Mouse (Mus musculus): ENCODE data around the gene Kdm4b. TPM values are rescaled to one million over a fixed set of nuclear protein-coding genes. Genes with fewer than 3 reads are reported as not detected.

Kdm4b gene
- polyA plus RNA-seq, 1 experiment from 2014 or later = 25.9 TPM

- peak overlapping the region; percentile 88 for H3K4me3 ChIP-seq
- WGBS = 23% methylated on average over 13 of the region's 13 CpGs
- peak overlapping the region; percentile 88 for H3K27ac ChIP-seq (replicated peaks)
- no peaks in the 10 kb centered on the region for H3K27me3 ChIP-seq (replicated peaks)
- H3K4me2 ChIP-seq = peak overlapping the region; percentile 100
- H3K36me3 ChIP-seq = peaks cover 20% of the 10 kb centered on the region
- peaks cover 48% of the 10 kb centered on the region for H3K4me1 ChIP-seq
- no peaks in the 10 kb centered on the region for H3K9me3 ChIP-seq
- peak overlapping the region; percentile 91 for H3K9ac ChIP-seq
- 0 out of 2 replicates have a peak, but pooled peaks have one; percentile 3 for ATAC-seq (ENCODE audit: extremely low read depth, insufficient number of reproducible peaks, low FRiP score, low TSS enrichment)
Observed at GRCm38 (mm10) chr17:56302363-56302996, 23.4 kb upstream of the Kdm4b start.

- peak; percentile 67 for ATAC-seq (ENCODE audit: extremely low read depth, insufficient number of reproducible peaks, low FRiP score, low TSS enrichment)
- WGBS = under 1% methylated on average over 43 of the region's 43 CpGs
Observed at GRCm38 (mm10) chr17:56303160-56303846, 22.6 kb upstream of the Kdm4b start, which contains the start of gene Uhrf1. Gene Uhrf1, plus strand, starts transcription at chr17:56303321.

GRCm38 (mm10) chr17:56303847-56304586 lies 21.8 kb upstream of the Kdm4b start:
- under 1% methylated on average over 68 of the region's 68 CpGs for WGBS
- ATAC-seq (ENCODE audit: extremely low read depth, insufficient number of reproducible peaks, low FRiP score, low TSS enrichment) = peak; percentile 87

More at GRCm38 (mm10) chr17:56303160-56303846, 22.6 kb upstream of the Kdm4b start, which contains the start of gene Uhrf1:
- peak within 1 kb of the TSS; percentile 100 for H3K4me2 ChIP-seq
- H3K36me3 ChIP-seq = peaks cover 28% of the 10 kb centered on the region
- H3K9ac ChIP-seq = peak within 1 kb of the TSS; percentile 91
- H3K4me1 ChIP-seq = peaks cover 56% of the 10 kb centered on the region
- peak within 1 kb of the TSS; percentile 88 for H3K4me3 ChIP-seq
- no peaks in the 10 kb centered on the region for H3K9me3 ChIP-seq
- H3K27ac ChIP-seq (replicated peaks) = peak within 1 kb of the TSS; percentile 88
- no peaks in the 10 kb centered on the region for H3K27me3 ChIP-seq (replicated peaks)

GRCm38 (mm10) chr17:56304718-56305117 lies 21.1 kb upstream of the Kdm4b start:
- peaks cover 56% of the 10 kb centered on the region for H3K4me1 ChIP-seq
- 0 out of 2 replicates have a peak overlapping the region, but pooled peaks have one; percentile 1 for H3K27ac ChIP-seq (replicated peaks)
- no peaks in the 10 kb centered on the region for H3K27me3 ChIP-seq (replicated peaks)
- peaks cover 42% of the 10 kb centered on the region for H3K36me3 ChIP-seq
- no peak for ATAC-seq (ENCODE audit: extremely low read depth, insufficient number of reproducible peaks, low FRiP score, low TSS enrichment)
- H3K9ac ChIP-seq = peak overlapping the region; percentile 90
- peak overlapping the region; percentile 88 for H3K4me3 ChIP-seq
- 12% methylated on average over 11 of the region's 11 CpGs for WGBS
- H3K9me3 ChIP-seq = no peaks in the 10 kb centered on the region
- peak overlapping the region; percentile 100 for H3K4me2 ChIP-seq

More at GRCm38 (mm10) chr17:56303847-56304586, 21.8 kb upstream of the Kdm4b start:
- Histone ChIP-seq H3K4me1 (peaks cover 56% of the 10 kb centered on the region), H3K36me3 (peaks cover 35% of the 10 kb centered on the region), H3K9me3 (no peaks in the 10 kb centered on the region), H3K4me3 (peak overlapping the region; percentile 88), H3K9ac (peak overlapping the region; percentile 91), H3K27ac (replicated peaks) (peak overlapping the region; percentile 88), H3K4me2 (peak overlapping the region; percentile 100), H3K27me3 (replicated peaks) (no peaks in the 10 kb centered on the region)

- no peak for ATAC-seq (ENCODE audit: extremely low read depth, insufficient number of reproducible peaks, low FRiP score, low TSS enrichment)
- no peaks in the 10 kb centered on the region for H3K9me3 ChIP-seq
- H3K27me3 ChIP-seq (replicated peaks) = no peaks in the 10 kb centered on the region
- peaks cover 56% of the 10 kb centered on the region for H3K4me1 ChIP-seq
- peak overlapping the region; percentile 100 for H3K4me2 ChIP-seq
- H3K4me3 ChIP-seq = peak overlapping the region; percentile 88
- H3K9ac ChIP-seq = peak overlapping the region; percentile 90
- 0 out of 2 replicates have a peak overlapping the region, but pooled peaks have one; percentile 1 for H3K27ac ChIP-seq (replicated peaks)
- peaks cover 47% of the 10 kb centered on the region for H3K36me3 ChIP-seq
- 23% methylated on average over 8 of the region's 9 CpGs for WGBS
Observed at GRCm38 (mm10) chr17:56305156-56305555, 20.7 kb upstream of the Kdm4b start.

- peak overlapping the region; percentile 90 for H3K9ac ChIP-seq
- WGBS = 61% methylated on average over 8 of the region's 8 CpGs
Observed at GRCm38 (mm10) chr17:56305826-56306225, 20.0 kb upstream of the Kdm4b start.

GRCm38 (mm10) chr17:56308088-56308487 lies 17.8 kb upstream of the Kdm4b start:
- Histone ChIP-seq H3K4me3 (no peak overlapping the region), H3K27ac (replicated peaks) (no peak overlapping the region), H3K4me1 (peaks cover 45% of the 10 kb centered on the region), H3K9me3 (no peaks in the 10 kb centered on the region), H3K36me3 (peaks cover 76% of the 10 kb centered on the region), H3K27me3 (replicated peaks) (no peaks in the 10 kb centered on the region), H3K9ac (peak overlapping the region; percentile 59), H3K4me2 (no peak overlapping the region)
- WGBS = 76% methylated on average over 6 of the region's 6 CpGs
- ATAC-seq (ENCODE audit: extremely low read depth, insufficient number of reproducible peaks, low FRiP score, low TSS enrichment) = no peak

More at GRCm38 (mm10) chr17:56305826-56306225, 20.0 kb upstream of the Kdm4b start:
- H3K4me1 ChIP-seq = peaks cover 56% of the 10 kb centered on the region
- peak overlapping the region; percentile 100 for H3K4me2 ChIP-seq
- no peak for ATAC-seq (ENCODE audit: extremely low read depth, insufficient number of reproducible peaks, low FRiP score, low TSS enrichment)
- H3K9me3 ChIP-seq = no peaks in the 10 kb centered on the region
- peaks cover 53% of the 10 kb centered on the region for H3K36me3 ChIP-seq
- H3K4me3 ChIP-seq = peak overlapping the region; percentile 88
- no peaks in the 10 kb centered on the region for H3K27me3 ChIP-seq (replicated peaks)
- H3K27ac ChIP-seq (replicated peaks) = no peak overlapping the region

GRCm38 (mm10) chr17:56309191-56309945 lies 16.5 kb upstream of the Kdm4b start:
- peak overlapping the region; percentile 28; the same call in 1 of the 2 replicates for H3K9ac ChIP-seq
- WGBS = 90% methylated on average over 15 of the region's 15 CpGs
- no peaks in the 10 kb centered on the region for H3K27me3 ChIP-seq (replicated peaks)
- peaks cover 89% of the 10 kb centered on the region for H3K36me3 ChIP-seq
- no peak overlapping the region for H3K4me2 ChIP-seq
- no peaks in the 10 kb centered on the region for H3K9me3 ChIP-seq
- H3K4me1 ChIP-seq = peaks cover 38% of the 10 kb centered on the region
- ATAC-seq (ENCODE audit: extremely low read depth, insufficient number of reproducible peaks, low FRiP score, low TSS enrichment) = no peak
- no peak overlapping the region for H3K27ac ChIP-seq (replicated peaks)
- no peak overlapping the region for H3K4me3 ChIP-seq

- Histone ChIP-seq H3K36me3 (peaks cover 42% of the 10 kb centered on the region), H3K4me2 (0 out of 2 replicates have a peak overlapping the region, but pooled peaks have one; percentile 74), H3K4me1 (peaks cover 32% of the 10 kb centered on the region), H3K9ac (no peak overlapping the region), H3K4me3 (0 out of 2 replicates have a peak overlapping the region, but pooled peaks have one; percentile 92), H3K27me3 (replicated peaks) (no peaks in the 10 kb centered on the region), H3K27ac (replicated peaks) (peak overlapping the region; percentile 89; the same call in 1 of the 2 replicates), H3K9me3 (no peaks in the 10 kb centered on the region)
- ATAC-seq (ENCODE audit: extremely low read depth, insufficient number of reproducible peaks, low FRiP score, low TSS enrichment) = no peak
- WGBS = 81% methylated on average over 3 of the region's 3 CpGs
Observed at GRCm38 (mm10) chr17:56324419-56324818, 1.4 kb upstream of the Kdm4b start.
